19 mouse cellular contexts compared by ENCODE assay signal in genomic region chr4:82607266-82607665, GRCm38 (mm10).
DNase-seq lines count a peak whose midpoint lies in the region; ATAC-seq lines count a peak whose summit lies in the region.
"Had no signal": no experiment of that assay in that cellular context is flagged by ENCODE, and none has a peak within 500 bp of the region (broad histone marks: within the 10 kb centered on the region; RNA-seq: fewer than 3 reads in every experiment).

No protein-coding gene starts in this region.

- H3K36me3 ChIP-seq in midbrain, embryonic 11.5 days (ENCODE audit: control insufficient read depth, insufficient read depth, low read length) = no peaks in the 10 kb centered on the region
- H3K36me3 ChIP-seq in midbrain, embryonic 13.5 days = no peaks in the 10 kb centered on the region
- H3K36me3 ChIP-seq: G1E had no signal

- WGBS in midbrain, embryonic 11.5 days = 80% methylated on average over 4 of the region's 4 CpGs
- WGBS in midbrain, embryonic 13.5 days = 73% methylated on average over 4 of the region's 4 CpGs

- no peaks in the 10 kb centered on the region for H3K9me3 ChIP-seq in midbrain, embryonic 11.5 days (ENCODE audit: control insufficient read depth, low read length)
- no peaks in the 10 kb centered on the region for H3K9me3 ChIP-seq in midbrain, embryonic 13.5 days

- no peak overlapping the region for H3K4me2 ChIP-seq in midbrain, embryonic 11.5 days
- no peak overlapping the region for H3K4me2 ChIP-seq in midbrain, embryonic 13.5 days (replicated peaks)

- no peak for ATAC-seq in midbrain, embryonic 11.5 days (ENCODE audit: low FRiP score)
- ATAC-seq in midbrain, embryonic 13.5 days = no peak
- ATAC-seq: activated CD4-positive, CD25-positive, alpha-beta regulatory T cell, adult 4 months; CD4-positive, CD25-positive, alpha-beta regulatory T cell, adult 4 months; Patski had no signal

- no peaks in the 10 kb centered on the region for H3K27me3 ChIP-seq in midbrain, embryonic 11.5 days (ENCODE audit: control insufficient read depth, insufficient read depth, low read length)
- no peaks in the 10 kb centered on the region for H3K27me3 ChIP-seq in midbrain, embryonic 13.5 days
- H3K27me3 ChIP-seq: CH12.LX, Patski had no signal

- intact Hi-C loops in heart, postnatal 36 days (cut with DNase I) = no loop called here

- H3K27ac ChIP-seq in midbrain, embryonic 11.5 days (ENCODE audit: low read depth, low read length) = no peak overlapping the region
- H3K27ac ChIP-seq in midbrain, embryonic 13.5 days = no peak overlapping the region

- DNase-seq in heart, adult 11 months = peak; percentile 61
- DNase-seq in heart, postnatal 36 days = no peak
- DNase-seq in midbrain, embryonic 11.5 days (ENCODE audit: low spot score, missing footprints) = peak; percentile 81
- DNase-seq: adrenal gland, adult 2 months; adrenal gland, adult 8-10 months; adrenal gland, postnatal 10 days; adrenal gland, postnatal 14 days; adrenal gland, postnatal 25 days; adrenal gland, postnatal 36 days; B cell, adult 2 months; cerebellum, adult 11 months; cerebellum, adult 11-12 months; cerebellum, adult 18-20 months had no signal

- H3K9ac ChIP-seq in midbrain, embryonic 11.5 days (ENCODE audit: low read length) = no peak overlapping the region
- no peak overlapping the region for H3K9ac ChIP-seq in midbrain, embryonic 13.5 days (replicated peaks)

- no peak overlapping the region for H3K4me3 ChIP-seq in midbrain, embryonic 11.5 days (ENCODE audit: low read depth, low read length)
- H3K4me3 ChIP-seq in midbrain, embryonic 13.5 days (replicated peaks) = no peak overlapping the region

- no peaks in the 10 kb centered on the region for H3K4me1 ChIP-seq in midbrain, embryonic 11.5 days (ENCODE audit: control insufficient read depth, insufficient read depth, low read length)
- 0 out of 2 replicates have a peak, but pooled peaks cover 14% of the 10 kb centered on the region for H3K4me1 ChIP-seq in midbrain, embryonic 13.5 days (replicated peaks)

Comparison
In these comparisons a context has a peak if more than half of its experiments do, and no peak if none do; other contexts are left out.
1. DNase-seq: peak in heart, adult 11 months (single experiment) and midbrain, embryonic 11.5 days (single experiment); none in heart, postnatal 36 days (0 of 2).